In genomic region chr19:34624663-34625062, GRCm38 (mm10) we compare ENCODE assay signal across 22 mouse cellular contexts. TPM values are rescaled to one million over a fixed set of nuclear protein-coding genes. Genes with fewer than 3 reads are reported as not detected.
"Had no signal": no experiment of that assay in that cellular context is flagged by ENCODE, and none has a peak within 500 bp of the region (broad histone marks: within the 10 kb centered on the region; RNA-seq: fewer than 3 reads in every experiment).

No protein-coding gene starts in this region.

- H3K4me2 ChIP-seq: limb, embryonic 13.5 days; liver, embryonic 12.5 days; liver, embryonic 15.5 days; lung, embryonic 15.5 days; midbrain, embryonic 12.5 days; neural tube, embryonic 13.5 days; stomach, embryonic 15.5 days had no signal

- H3K4me1 ChIP-seq: limb, embryonic 10.5 days; limb, embryonic 13.5 days; liver, embryonic 12.5 days; liver, embryonic 15.5 days; lung, embryonic 15.5 days; midbrain, embryonic 12.5 days; neural tube, embryonic 13.5 days; stomach, embryonic 15.5 days had no signal

- ATAC-seq: liver, embryonic 12.5 days; midbrain, embryonic 16.5 days had no signal

- DNase-seq: kidney, adult 2 months; kidney, postnatal 25 days; layer of hippocampus, adult 9-11 months; liver; lung, adult 18-20 months; lung, postnatal 10 days; lung, postnatal 36 days; thymus, postnatal 14 days; thymus, postnatal 4 days had no signal

- H3K36me3 ChIP-seq: limb, embryonic 10.5 days; limb, embryonic 13.5 days; liver, embryonic 12.5 days; liver, embryonic 15.5 days; lung, embryonic 15.5 days; midbrain, embryonic 12.5 days; neural tube, embryonic 13.5 days; stomach, embryonic 15.5 days had no signal

- H3K27ac ChIP-seq: kidney, postnatal 0 days; layer of hippocampus, adult 2 months; limb, embryonic 10.5 days; limb, embryonic 13.5 days; liver, embryonic 12.5 days; liver, embryonic 15.5 days; lung, embryonic 15.5 days; midbrain, embryonic 12.5 days; neural tube, embryonic 13.5 days; stomach, embryonic 15.5 days had no signal

- H3K27me3 ChIP-seq: limb, embryonic 13.5 days; liver, embryonic 12.5 days; liver, embryonic 15.5 days; lung, embryonic 15.5 days; midbrain, embryonic 12.5 days; neural tube, embryonic 13.5 days; stomach, embryonic 15.5 days had no signal

- H3K9me3 ChIP-seq: limb, embryonic 10.5 days; limb, embryonic 13.5 days; liver, embryonic 12.5 days; liver, embryonic 15.5 days; lung, embryonic 15.5 days; midbrain, embryonic 12.5 days; neural tube, embryonic 13.5 days; stomach, embryonic 15.5 days had no signal

- H3K9ac ChIP-seq: limb, embryonic 13.5 days; liver, embryonic 12.5 days; liver, embryonic 15.5 days; lung, embryonic 15.5 days; midbrain, embryonic 12.5 days; neural tube, embryonic 13.5 days; stomach, embryonic 15.5 days had no signal

- H3K4me3 ChIP-seq: layer of hippocampus, adult 2 months; limb, embryonic 10.5 days; limb, embryonic 13.5 days; liver, embryonic 12.5 days; liver, embryonic 15.5 days; lung, embryonic 15.5 days; midbrain, embryonic 12.5 days; myocyte; neural tube, embryonic 13.5 days; stomach, embryonic 15.5 days had no signal

RNA-seq across cellular contexts. Expression of gene Ifit1bl2, which starts 15.9 kb away (rescaled TPM):
- polyA plus RNA-seq: limb, embryonic 10.5 days; liver, embryonic 12.5 days; midbrain, embryonic 12.5 days had no signal

RNA-seq across cellular contexts. Expression of gene Ifit1, which starts 16.0 kb away (rescaled TPM):
- polyA plus RNA-seq: limb, embryonic 10.5 days had no signal

RNA-seq across cellular contexts. Expression of gene Ifit3b, which starts 16.9 kb away (rescaled TPM):
- polyA plus RNA-seq: liver, embryonic 12.5 days had no signal

RNA-seq across cellular contexts. Expression of gene Ifit1bl1, which starts 22.9 kb away (rescaled TPM):
- polyA plus RNA-seq: kidney, embryonic 14.5 days; limb, embryonic 10.5 days had no signal
